Mouse (Mus musculus) spleen, adult 12 weeks (tissue): ENCODE measurements around the gene Tmem30c.

ENCODE experiments used
- DNase-seq: peaks from one replicate; pipeline ENCODE4 v3.0.0; 2022; ENCODE audit warnings: low spot score

The Tmem30c gene

GRCm38 (mm10) chr16:57292765-57293164, at the start of gene Tmem30c:
Gene Tmem30c, minus strand, starts transcription at chr16:57292865.
- no peak for DNase-seq

- no peak for DNase-seq
Observed at GRCm38 (mm10) chr16:57340613-57340898, 47.9 kb upstream of the Tmem30c start.

- DNase-seq: no peak
Observed at GRCm38 (mm10) chr16:57339765-57340612, 47.3 kb upstream of the Tmem30c start.

- peak; percentile 17 for DNase-seq
Observed at GRCm38 (mm10) chr16:57336770-57337423, 44.2 kb upstream of the Tmem30c start.

GRCm38 (mm10) chr16:57332301-57332700, 39.6 kb upstream of the Tmem30c start:
- no peak for DNase-seq

- no peak for DNase-seq
Observed at GRCm38 (mm10) chr16:57330111-57330510, 37.4 kb upstream of the Tmem30c start.

- no peak for DNase-seq
Observed at GRCm38 (mm10) chr16:57329028-57329427, 36.4 kb upstream of the Tmem30c start.

- DNase-seq: no peak
Observed at GRCm38 (mm10) chr16:57326996-57327395, 34.3 kb upstream of the Tmem30c start.

GRCm38 (mm10) chr16:57319284-57320124, 26.8 kb upstream of the Tmem30c start:
- DNase-seq: no peak

GRCm38 (mm10) chr16:57318637-57319125, 26.0 kb upstream of the Tmem30c start:
- no peak for DNase-seq

GRCm38 (mm10) chr16:57317882-57318636, 25.4 kb upstream of the Tmem30c start:
- DNase-seq: no peak

GRCm38 (mm10) chr16:57317127-57317526, 24.5 kb upstream of the Tmem30c start:
- no peak for DNase-seq

GRCm38 (mm10) chr16:57315026-57315425, 22.4 kb upstream of the Tmem30c start:
- no peak for DNase-seq

GRCm38 (mm10) chr16:57314236-57314635, 21.6 kb upstream of the Tmem30c start:
- DNase-seq: no peak

- no peak for DNase-seq
Observed at GRCm38 (mm10) chr16:57313487-57313886, 20.8 kb upstream of the Tmem30c start.

- no peak for DNase-seq
Observed at GRCm38 (mm10) chr16:57312130-57312529, 19.5 kb upstream of the Tmem30c start.

- DNase-seq: no peak
Observed at GRCm38 (mm10) chr16:57305463-57305862, 12.8 kb upstream of the Tmem30c start.

GRCm38 (mm10) chr16:57303716-57304115, 11.1 kb upstream of the Tmem30c start:
- DNase-seq: no peak

GRCm38 (mm10) chr16:57302792-57303698, 10.4 kb upstream of the Tmem30c start:
- DNase-seq: no peak

- no peak for DNase-seq
Observed at GRCm38 (mm10) chr16:57301512-57302115, 8.9 kb upstream of the Tmem30c start.
